Mouse (Mus musculus) naive thymus-derived CD4-positive, alpha-beta T cell, adult 2 months (primary cell): ENCODE data around the gene Lrch3.
A peak's percentile ranks its signal among the peaks of the same experiment; 100 is the strongest.
"Not testable (repeated sequence)": the region's sequence is repeated elsewhere in the genome, so short reads cannot be mapped to it uniquely, and the experiment has no call there.

Experiments
- DNase-seq: peaks from one replicate; pipeline ENCODE4 v3.0.0-alpha.2; 2011; ENCODE audit warnings: low read depth

Gene Lrch3

DNA sequence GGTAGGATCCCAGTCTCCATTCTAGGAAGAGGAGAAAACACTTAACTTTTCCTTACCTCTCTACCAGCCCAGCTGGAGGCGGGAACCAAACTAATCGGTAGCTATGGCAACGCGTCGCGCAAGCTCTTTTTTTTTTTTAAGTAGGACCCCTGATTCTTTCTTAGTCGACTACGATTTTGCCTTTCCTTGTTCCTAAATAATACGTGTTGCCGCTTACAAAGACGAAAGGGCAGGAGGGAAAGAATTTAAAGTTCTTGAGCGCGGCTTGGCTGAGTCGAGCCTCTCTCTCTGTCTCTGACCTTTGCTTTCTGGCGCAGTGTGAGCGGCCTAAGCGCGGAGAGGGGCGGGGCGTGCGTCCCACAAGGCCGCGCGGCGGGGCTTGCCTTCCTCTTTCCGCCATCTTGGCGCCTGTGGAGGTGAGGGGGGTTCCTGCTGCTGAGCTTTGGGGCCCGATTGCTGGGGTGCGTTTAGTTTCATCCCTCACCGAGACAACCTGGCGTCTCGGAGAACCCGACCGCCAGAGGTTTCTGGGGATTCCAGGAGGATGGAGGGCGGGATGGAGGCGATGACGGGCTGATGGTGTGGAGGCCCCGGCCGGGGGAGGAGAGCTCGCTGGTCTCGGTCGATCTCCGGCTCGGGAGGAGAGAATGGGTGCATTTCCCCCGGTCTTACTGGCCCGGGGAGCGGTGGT is 142.3 kb downstream of the Lrch3 start, which contains the start of the genes Iqcg and Rpl35a:
Iqcg (minus strand) TSS at position 124 of the 691 bp plus-strand sequence.
Rpl35a (plus strand) TSS at position 359 of the 691 bp plus-strand sequence.
- peak; percentile 96 for DNase-seq

DNA sequence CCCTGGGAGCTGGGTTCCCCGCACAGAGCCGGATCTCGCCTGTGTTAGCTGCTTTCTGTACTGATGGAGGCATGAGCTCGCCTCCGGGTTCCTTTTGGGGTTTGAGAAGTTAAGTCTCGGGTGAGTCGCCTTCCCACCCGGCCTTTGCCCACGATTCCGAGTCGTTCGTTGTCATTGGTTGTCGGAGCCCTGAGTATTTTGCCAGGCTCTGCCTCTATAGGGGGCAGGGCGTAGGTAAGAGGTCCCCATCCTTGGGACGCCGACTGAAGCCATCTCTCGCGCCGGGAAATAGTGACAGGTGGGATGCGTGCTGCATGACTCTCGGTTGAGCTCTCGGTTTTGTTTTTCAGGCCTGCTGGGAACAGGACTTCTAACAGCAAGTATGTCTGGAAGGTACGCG is 142.9 kb downstream of the Lrch3 start:
- DNase-seq = no peak

DNA sequence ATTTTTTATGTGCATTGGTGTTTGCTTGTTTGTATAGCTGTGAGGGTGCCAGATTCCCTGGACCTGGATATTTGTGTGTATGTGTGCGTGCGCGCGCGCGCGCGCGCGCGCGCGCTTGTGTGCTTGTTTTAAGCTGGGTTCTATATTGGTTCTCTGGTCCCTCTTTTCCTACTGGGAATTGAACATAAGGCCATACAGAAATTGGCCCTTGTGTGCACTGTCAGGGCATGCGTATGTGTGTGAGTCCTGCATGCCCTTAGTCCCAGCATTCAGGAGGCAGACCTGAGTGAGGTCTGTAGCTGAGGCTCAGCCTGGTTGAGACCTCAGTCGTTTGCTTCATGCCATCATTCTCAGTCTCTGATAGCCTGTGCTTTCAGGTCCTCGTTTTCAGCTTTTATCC is 144.1 kb downstream of the Lrch3 start:
- DNase-seq = no peak

DNA sequence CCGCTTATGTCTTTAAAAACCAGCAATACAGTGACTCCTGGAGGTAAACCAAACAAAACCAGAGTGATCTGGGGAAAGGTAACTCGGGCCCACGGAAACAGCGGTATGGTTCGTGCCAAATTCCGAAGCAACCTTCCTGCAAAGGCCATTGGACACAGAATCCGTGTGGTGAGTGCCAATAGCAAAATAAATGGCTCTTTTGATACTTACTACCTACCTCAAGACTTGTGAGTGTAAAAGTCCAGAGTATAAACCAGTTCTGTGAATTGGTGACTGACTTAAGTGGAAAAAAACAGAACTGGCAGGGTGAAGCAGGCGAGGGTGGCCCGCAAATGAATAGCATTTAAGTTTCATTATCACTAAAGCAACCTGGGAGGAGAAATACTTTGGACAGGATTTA is 144.8 kb downstream of the Lrch3 start:
- DNase-seq = not testable (repeated sequence)

DNA sequence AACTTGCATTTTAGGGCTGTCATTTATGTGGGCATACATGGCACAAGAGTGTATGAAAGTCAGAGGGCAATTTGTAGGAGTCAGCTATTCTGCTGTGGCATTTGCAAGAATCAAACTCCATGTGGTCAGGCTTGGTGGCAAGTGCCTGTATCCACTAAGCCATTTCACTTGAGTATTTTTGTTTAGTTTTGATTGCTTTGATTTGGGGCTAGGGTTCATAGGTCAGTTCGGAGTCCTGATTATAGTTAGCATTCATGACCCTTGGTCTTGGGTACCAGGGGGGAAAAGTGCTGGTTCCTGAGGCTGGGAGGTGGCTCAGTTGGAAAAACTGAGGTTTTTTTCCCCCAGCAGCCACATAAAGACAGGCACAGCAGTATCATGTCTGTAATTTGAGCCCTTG is 145.6 kb downstream of the Lrch3 start:
- no peak for DNase-seq

DNA sequence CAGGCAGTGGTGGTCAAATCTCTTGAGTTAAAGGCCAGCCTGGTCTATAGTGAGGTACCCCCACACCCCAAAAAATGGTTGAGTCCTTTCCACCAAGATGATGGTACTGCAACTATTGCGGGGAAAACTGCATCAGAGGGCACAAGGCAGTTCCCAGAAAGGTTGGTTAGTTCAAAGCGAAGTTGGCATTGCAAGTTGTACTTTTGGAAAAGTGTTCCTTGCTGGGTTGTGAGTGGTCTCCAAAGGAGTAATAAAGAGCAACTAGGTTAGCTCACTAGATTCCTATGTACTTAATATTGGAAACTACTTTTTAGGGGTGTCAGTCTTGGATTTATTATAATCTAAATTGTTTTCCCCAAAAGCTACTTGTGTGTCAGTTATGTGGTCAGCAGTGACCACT is 147.0 kb downstream of the Lrch3 start:
- DNase-seq = no peak

DNA sequence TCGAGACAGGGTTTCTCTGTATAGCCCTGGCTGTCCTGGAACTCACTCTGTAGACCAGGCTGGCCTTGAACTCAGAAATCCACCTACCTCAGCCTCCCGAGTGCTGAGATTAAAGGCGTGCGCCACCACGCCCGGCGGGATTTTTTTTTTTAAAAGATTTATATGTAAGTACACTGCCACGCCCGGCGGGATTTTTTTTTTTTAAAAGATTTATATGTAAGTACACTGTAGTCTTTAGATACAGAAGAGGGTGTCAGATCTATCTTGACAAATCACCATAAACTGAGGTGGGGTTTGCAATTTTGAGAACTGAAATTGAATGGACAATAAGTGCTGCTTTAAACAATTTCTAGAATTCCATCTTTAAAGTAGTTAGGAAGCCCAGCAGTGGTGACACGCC is 147.5 kb downstream of the Lrch3 start:
- DNase-seq = peak; percentile 33

DNA sequence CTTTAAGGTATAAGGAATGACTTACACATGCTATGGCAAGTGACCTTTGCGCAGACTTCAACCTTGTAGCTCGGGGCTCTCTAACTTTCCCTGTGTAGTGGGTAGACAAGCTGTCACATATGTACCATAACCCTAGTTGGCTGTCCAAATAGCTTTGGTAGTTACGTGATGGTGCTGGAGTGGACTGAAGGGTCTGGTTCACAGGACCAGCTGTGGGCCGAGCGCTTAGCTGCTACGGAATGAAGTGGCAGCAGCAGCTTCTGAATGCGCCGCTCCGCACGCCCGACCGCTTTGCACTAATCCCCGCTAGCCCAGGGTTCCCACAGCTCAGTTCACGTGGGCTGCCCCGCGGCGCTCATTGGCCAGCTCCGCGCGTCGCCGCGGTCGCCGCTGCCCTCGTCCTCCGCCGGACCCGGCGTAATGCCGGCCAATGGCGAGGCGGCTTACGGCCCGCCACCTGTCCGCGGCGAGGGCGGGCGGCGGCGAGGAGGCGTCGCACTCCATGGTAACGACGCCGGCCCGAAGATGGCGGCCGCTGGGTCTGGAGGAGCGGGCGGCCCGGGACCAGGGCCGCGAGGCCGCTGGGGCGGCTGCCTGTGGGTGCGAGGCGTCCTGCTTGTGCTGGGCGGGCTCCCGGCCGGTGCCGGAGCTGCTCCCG is 148.3 kb downstream of the Lrch3 start, which contains the start of gene Lmln:
Lmln (plus strand) TSS at position 498 of the 658 bp plus-strand sequence.
- peak; percentile 77 for DNase-seq

DNA sequence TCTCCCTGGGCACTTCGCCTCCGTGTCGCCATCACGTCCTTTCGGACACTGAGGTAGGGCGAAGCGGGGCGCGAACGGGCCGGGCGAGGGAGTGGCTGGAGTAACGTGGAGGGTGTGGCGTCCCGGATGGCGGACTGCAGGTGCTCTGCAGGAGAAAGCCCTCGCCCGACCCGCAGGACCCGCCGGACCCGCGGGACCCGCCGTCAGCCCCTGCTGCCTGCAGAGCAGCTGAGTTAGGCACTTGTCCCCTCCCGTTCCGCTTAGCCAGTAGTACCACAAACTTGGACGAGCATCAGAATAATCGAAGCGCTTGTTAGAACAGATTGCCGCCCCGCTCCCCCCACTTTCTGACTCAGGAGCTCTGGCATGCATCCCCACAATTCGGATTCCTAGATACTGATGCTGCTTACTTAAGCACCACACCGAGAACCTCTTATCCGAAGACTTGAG is 148.8 kb downstream of the Lrch3 start:
- peak; percentile 44 for DNase-seq

DNA sequence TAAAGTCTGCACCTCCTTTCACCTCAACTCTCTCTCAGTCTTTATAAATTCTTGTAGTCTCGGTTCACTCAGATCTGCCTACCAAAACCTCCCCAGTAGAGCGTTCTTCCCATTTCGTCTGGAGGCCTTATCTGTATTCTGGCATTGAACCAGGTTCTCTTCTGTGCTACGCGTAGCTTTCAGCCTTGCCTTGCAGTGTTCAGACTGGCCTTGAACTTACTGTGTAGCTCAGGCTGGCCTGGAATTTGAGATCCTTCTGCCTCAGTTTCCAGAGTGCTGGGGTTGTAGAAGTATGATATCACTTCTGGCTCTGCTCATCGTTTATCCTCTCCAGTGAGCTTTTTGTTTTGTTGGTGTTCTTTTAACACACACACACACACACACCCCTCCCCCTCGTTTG is 149.4 kb downstream of the Lrch3 start:
- DNase-seq = no peak

DNA sequence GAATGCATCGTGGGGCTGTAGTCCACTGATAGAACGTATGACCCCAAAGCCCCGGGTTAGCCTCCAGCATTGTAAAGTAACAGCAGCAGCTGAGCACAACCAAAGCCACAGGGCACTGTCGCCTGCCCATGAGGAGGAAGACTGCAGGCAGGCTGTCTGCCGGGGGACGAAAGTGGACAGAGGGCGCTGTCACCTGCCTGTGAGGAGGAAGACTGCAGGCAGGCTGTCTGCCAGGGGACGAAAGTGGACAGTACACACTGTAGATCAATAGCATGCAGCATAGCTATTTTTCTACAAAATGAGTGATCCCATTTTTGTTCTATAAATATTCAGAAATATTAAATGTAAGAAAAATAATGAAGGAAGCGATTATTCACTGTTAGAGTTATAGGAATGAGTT is 150.7 kb downstream of the Lrch3 start:
- no peak for DNase-seq
